Comparison of ENCODE assay signal across 11 mouse cellular contexts in genomic region chr16:76323594-76324307, GRCm38 (mm10). TPM values are rescaled to one million over a fixed set of nuclear protein-coding genes. Genes with fewer than 3 reads are reported as not detected.
DNase-seq lines count a peak whose midpoint lies in the region; ATAC-seq and TF ChIP-seq lines count a peak whose summit lies in the region.
"Had no signal": no experiment of that assay in that cellular context is flagged by ENCODE, and none has a peak within 500 bp of the region (broad histone marks: within the 10 kb centered on the region; RNA-seq: fewer than 3 reads in every experiment).

No protein-coding gene starts in this region.

- no peaks in the 10 kb centered on the region for H3K27me3 ChIP-seq in heart, adult 2 months (ENCODE audit: control insufficient read depth, insufficient read depth, low read length)
- no peaks in the 10 kb centered on the region for H3K27me3 ChIP-seq in thymus, adult 2 months (ENCODE audit: control insufficient read depth, insufficient read depth, low read length)
- H3K27me3 ChIP-seq in liver, embryonic 15.5 days, result no peaks in the 10 kb centered on the region
- H3K27me3 ChIP-seq: CH12.LX had no signal

- TF ChIP-seq EP300 in heart, adult 2 months (IDR thresholded peaks at IDR 0.05; ENCODE audit: insufficient read depth, low read depth, low read length), result no peak

- peaks cover 8% of the 10 kb centered on the region; the same call in 1 of the 2 replicates for H3K79me2 ChIP-seq in heart, adult 2 months (replicated peaks; ENCODE audit: control insufficient read depth, insufficient read depth, low read length)

- no peak overlapping the region for H3K4me3 ChIP-seq in heart, adult 2 months
- H3K4me3 ChIP-seq in thymus, adult 2 months (ENCODE audit: control insufficient read depth, insufficient read depth, low read length), result no peak overlapping the region
- peak overlapping the region; percentile 38 for H3K4me3 ChIP-seq in liver, embryonic 15.5 days (replicated peaks)
- H3K4me3 ChIP-seq: forebrain, embryonic 10.5 days had no signal

- DNase-seq in heart, adult 2 months, result no peak
- no peak for DNase-seq in heart, adult 9 months (ENCODE audit: low spot score in 2 of 2)
- DNase-seq in thymus, adult 2 months, result no peak
- DNase-seq in thymus, adult 18-20 months, result no peak
- DNase-seq in cerebellum, adult 9-11 months, result no peak
- DNase-seq in layer of hippocampus, adult 9-11 months, result no peak
- DNase-seq in left cerebral cortex, postnatal 25 days (ENCODE audit: low spot score in 2 of 2), result no peak
- DNase-seq: lung, postnatal 10 days had no signal

- 55% methylated on average over 4 of the region's 4 CpGs for WGBS in heart, adult 2 months
- WGBS in thymus, adult 2 months, result 23% methylated on average over 4 of the region's 4 CpGs
- WGBS in liver, embryonic 15.5 days (ENCODE audit: insufficient replicate concordance), result 19% methylated on average over 4 of the region's 4 CpGs

- TF ChIP-seq POLR2A in heart, adult 2 months (IDR thresholded peaks at IDR 0.05; ENCODE audit: insufficient read depth, low read depth, low read length), result no peak
- no peak for TF ChIP-seq POLR2A in thymus, adult 2 months (IDR thresholded peaks at IDR 0.05; ENCODE audit: control insufficient read depth, extremely low read depth, insufficient read depth, low read length, poor library complexity)

- H3K9ac ChIP-seq in heart, adult 2 months (ENCODE audit: low read depth, low read length), result no peak overlapping the region
- peak overlapping the region; percentile 49 for H3K9ac ChIP-seq in liver, embryonic 15.5 days

- peak overlapping the region; percentile 66 for H3K4me2 ChIP-seq in liver, embryonic 15.5 days

- peaks cover 28% of the 10 kb centered on the region for H3K36me3 ChIP-seq in heart, adult 2 months (ENCODE audit: control insufficient read depth, insufficient read depth, low read length)
- peaks cover 5% of the 10 kb centered on the region; the same call in 1 of the 2 replicates for H3K36me3 ChIP-seq in thymus, adult 2 months (ENCODE audit: control insufficient read depth, insufficient read depth, low read length)
- peaks cover 11% of the 10 kb centered on the region for H3K36me3 ChIP-seq in liver, embryonic 15.5 days (replicated peaks)

- H3K4me1 ChIP-seq in heart, adult 2 months (ENCODE audit: control insufficient read depth, insufficient read depth, low read length), result peaks cover 26% of the 10 kb centered on the region
- peaks cover 11% of the 10 kb centered on the region for H3K4me1 ChIP-seq in thymus, adult 2 months (replicated peaks; ENCODE audit: control insufficient read depth, insufficient read depth, low read length)
- H3K4me1 ChIP-seq in liver, embryonic 15.5 days (replicated peaks), result peaks cover 77% of the 10 kb centered on the region

- TF ChIP-seq CTCF in heart, adult 2 months (IDR thresholded peaks at IDR 0.05), result no peak
- no peak for TF ChIP-seq CTCF in thymus, adult 2 months (IDR thresholded peaks at IDR 0.05; ENCODE audit: borderline replicate concordance, control insufficient read depth, extremely low read depth, insufficient read depth, low read length, poor library complexity)

- peak overlapping the region; percentile 0; the same call in 1 of the 2 replicates for H3K27ac ChIP-seq in heart, adult 2 months
- peak overlapping the region; percentile 54; the same call in 1 of the 2 replicates for H3K27ac ChIP-seq in thymus, adult 2 months (ENCODE audit: control insufficient read depth, insufficient read depth, low read length)
- peak overlapping the region; percentile 92 for H3K27ac ChIP-seq in liver, embryonic 15.5 days (replicated peaks)
- H3K27ac ChIP-seq: forebrain, embryonic 10.5 days had no signal

- intact Hi-C loops in heart, adult 2 months (cut with DNase I), result loop anchor here (5.0 kb wide), 1 partner anchor 49 kb away; the partner anchor contains the start of gene Nrip1
- intact Hi-C loops in left cerebral cortex, postnatal 25 days (cut with DNase I), result no loop called here

- no peaks in the 10 kb centered on the region for H3K9me3 ChIP-seq in liver, embryonic 15.5 days (replicated peaks)
- H3K9me3 ChIP-seq: forebrain, embryonic 10.5 days had no signal

- peak; percentile 99 for ATAC-seq in liver, embryonic 15.5 days (ENCODE audit: insufficient read depth)

RNA-seq across cellular contexts. Expression of gene Nrip1, which starts 49.9 kb away (rescaled TPM):
- 10 to 100 TPM; 20.6 to 32.3 TPM for total RNA-seq in heart, adult 2 months (2021)
- polyA plus RNA-seq in heart, adult 2 months (2012; rRNA removed), result 3.1 and 6.7 TPM in 2 replicates
- 23.7 and 44.1 TPM in 2 replicates for polyA plus RNA-seq in thymus, adult 2 months (2012; rRNA removed)
- 19.1 and 19.9 TPM in 2 replicates for polyA plus RNA-seq in liver, embryonic 15.5 days (2015; fragmentation: Nextera tagmentation; extraction: Ambion mirVana)
- total RNA-seq in left cerebral cortex, postnatal 25 days (2021), result 10 to 100 TPM; 49.7 to 60.8 TPM
- total RNA-seq: CH12.LX had no signal

Comparison
In these comparisons a context has a peak if more than half of its experiments do, and no peak if none do; other contexts are left out.
1. H3K27ac ChIP-seq: peak in every context shown above with its lines; median percentile 92 in liver, embryonic 15.5 days; 54 in thymus, adult 2 months; 0 in heart, adult 2 months.